Mouse (Mus musculus) CH12.LX (cell line): ENCODE measurements around the gene Atp8b5. TPM values are rescaled to one million over a fixed set of nuclear protein-coding genes. Genes with fewer than 3 reads are reported as not detected.

Experiments used
- DNase-seq: peaks from one replicate; pipeline ENCODE4 v3.0.0-alpha.2; 2013; ENCODE audit errors: extremely low read depth
- H3K27ac ChIP-seq: 2 replicates; pipeline ENCODE4 v1.5.1; 2012; ENCODE audit warnings: low read depth, mild to moderate bottlenecking, control low read depth, moderate library complexity; ENCODE audit not compliant: insufficient read depth
- H3K27me3 ChIP-seq: replicated peaks from 2 replicates; pipeline ENCODE3; 2012; ENCODE audit warnings: inconsistent platforms
- H3K36me3 ChIP-seq, 2 experiments: replicated peaks in 1 of 2; 2 replicates each; pipeline versions ENCODE3 to v1.6.1; 2012; ENCODE audit warnings: inconsistent platforms in 1 of 2, low read length in 1 of 2, mild to moderate bottlenecking in 1 of 2, mixed read lengths in 1 of 2, moderate library complexity in 1 of 2; ENCODE audit not compliant: control insufficient read depth in 1 of 2, insufficient read depth in 1 of 2
- H3K4me1 ChIP-seq, 2 experiments: 2 replicates each; pipeline ENCODE4 v1.6.1; 2012; ENCODE audit warnings: inconsistent platforms in 1 of 2, moderate library complexity in 1 of 2; ENCODE audit not compliant: insufficient read depth in 2 of 2, control insufficient read depth in 1 of 2
- H3K4me2 ChIP-seq: 2 replicates; pipeline ENCODE4 v1.6.1; 2012; ENCODE audit warnings: low read depth, mild to moderate bottlenecking, control low read depth; ENCODE audit not compliant: poor library complexity, insufficient read depth, severe bottlenecking
- H3K4me3 ChIP-seq, 3 experiments: fragments of 150-350 bp in 1 of 3; sonication (generic) in 1 of 3; replicated peaks in 1 of 3; 2 replicates each; pipeline versions ENCODE3 to v1.5.1; 2011 to 2012; ENCODE audit warnings: low read depth in 2 of 3, low read length in 2 of 3, mild to moderate bottlenecking in 2 of 3, moderate library complexity in 2 of 3, control low read depth in 1 of 3, improper control_type of control experiment in 1 of 3, inconsistent platforms in 1 of 3, mixed read lengths in 1 of 3; ENCODE audit not compliant: poor library complexity in 1 of 3
- H3K79me2 ChIP-seq: replicated peaks from 2 replicates; pipeline ENCODE4 v1.6.1; 2012; ENCODE audit warnings: mild to moderate bottlenecking, moderate library complexity; ENCODE audit not compliant: control insufficient read depth, poor library complexity, insufficient read depth, severe bottlenecking; ENCODE audit errors: extremely low read depth
- H3K9ac ChIP-seq: 2 replicates; pipeline ENCODE4 v1.6.1; 2012; ENCODE audit warnings: low read depth, mild to moderate bottlenecking, control low read depth, moderate library complexity; ENCODE audit not compliant: insufficient read depth
- H3K9me3 ChIP-seq: replicated peaks from 2 replicates; pipeline ENCODE3; 2012; ENCODE audit warnings: low read length, inconsistent platforms, mixed read lengths
- CTCF ChIP-seq, 2 experiments: IDR thresholded peaks in 1 of 2; conservative IDR thresholded peaks in 1 of 2; 2 replicates each; pipeline ENCODE4 v1.5.1; 2011 to 2012; ENCODE audit warnings: low read depth in 2 of 2, low read length in 2 of 2, improper control_type of control experiment in 1 of 2, inconsistent platforms in 1 of 2, mild to moderate bottlenecking in 1 of 2, moderate library complexity in 1 of 2
- E2F4 ChIP-seq: IDR thresholded peaks from 2 replicates; pipeline ENCODE4 v1.6.1; 2011; ENCODE audit warnings: low read depth, low read length, improper control_type of control experiment; ENCODE audit not compliant: insufficient replicate concordance
- EP300 ChIP-seq: IDR thresholded peaks from 2 replicates; pipeline ENCODE4 v1.6.1; 2011; ENCODE audit warnings: low read length, improper control_type of control experiment
- HCFC1 ChIP-seq: IDR thresholded peaks from 2 replicates; pipeline ENCODE4 v1.6.1; 2012; ENCODE audit warnings: low read depth, mild to moderate bottlenecking, inconsistent platforms, low read length, improper control_type of control experiment
- IRF4 ChIP-seq: IDR thresholded peaks from 2 replicates; pipeline ENCODE4 v1.6.1; 2014; ENCODE audit warnings: low read depth, mild to moderate bottlenecking, inconsistent platforms, low read length, improper control_type of control experiment
- MAZ ChIP-seq: IDR thresholded peaks from 2 replicates; pipeline ENCODE4 v1.6.1; 2012; ENCODE audit warnings: low read depth, mild to moderate bottlenecking, inconsistent platforms, low read length, improper control_type of control experiment, moderate library complexity
- MYC ChIP-seq: IDR thresholded peaks from 2 replicates; pipeline ENCODE4 v1.6.1; 2011; ENCODE audit warnings: low read depth, mild to moderate bottlenecking, improper control_type of control experiment, low read length
- NELFE ChIP-seq: IDR thresholded peaks from 2 replicates; pipeline ENCODE4 v1.6.1; 2011; ENCODE audit warnings: low read depth, low read length, improper control_type of control experiment
- RAD21 ChIP-seq: IDR thresholded peaks from 2 replicates; pipeline ENCODE4 v1.6.1; 2011; ENCODE audit warnings: low read depth, mild to moderate bottlenecking, low read length, improper control_type of control experiment, moderate library complexity
- SMC3 ChIP-seq: IDR thresholded peaks from 2 replicates; pipeline ENCODE4 v1.6.1; 2011; ENCODE audit warnings: low read depth, low read length, improper control_type of control experiment
- USF1 ChIP-seq: IDR thresholded peaks from 2 replicates; pipeline ENCODE4 v1.6.1; 2014; ENCODE audit warnings: low read depth, mild to moderate bottlenecking, inconsistent platforms, low read length, improper control_type of control experiment
- ZC3H11A ChIP-seq: IDR thresholded peaks from 2 replicates; pipeline ENCODE4 v1.6.1; 2012; ENCODE audit warnings: low read depth, mild to moderate bottlenecking, inconsistent platforms, low read length, improper control_type of control experiment
- dilution Hi-C: fragments of 300-500 bp; cut with MboI; formaldehyde crosslinking; loops from 2 replicates; pipeline ENCODE4 v1.14.3; 2020; ENCODE audit warnings: low sequenced_read_pairs; ENCODE audit not compliant: extremely low pct_unique_long_range_greater_than_20kb, extremely low pct_ligation_motif_present
- in situ Hi-C: fragments of 300-500 bp; cut with MboI; formaldehyde crosslinking; loops from 3 replicates; pipeline ENCODE4 v1.14.3; 2019; ENCODE audit warnings: low sequenced_read_pairs, low pct_ligation_motif_present, low pct_unique_long_range_greater_than_20kb, mixed read lengths
- polyA plus RNA-seq: library from polyadenylated mRNA; unstranded; fragments of >175 nt; gene quantifications from 2 replicates; pipeline ENCODE4 v1.2.1, GENCODE M21; 2012; ENCODE audit warnings: low read depth; ENCODE audit not compliant: insufficient read length
- total RNA-seq, 2 experiments: library from RNA; depleted of rRNA; stranded (reverse); fragments of 300-350 nt in 1 of 2; fragments of >200 nt in 1 of 2; gene quantifications; 2 replicates each; pipeline ENCODE4 v1.2.3; 2012 to 2014

Atp8b5 gene
- total and polyA plus RNA-seq, 3 experiments, result 0.13 to 1.3 (median 0.54) TPM

GRCm38 (mm10) chr4:43418973-43419656, 152.2 kb downstream of the Atp8b5 start:
- in situ Hi-C loops, result loop anchor here (25.0 kb wide), 1 partner anchor 332 kb away; no protein-coding TSS in a partner anchor
- Histone ChIP-seq H3K36me3 (no peaks in the 10 kb centered on the region), H3K27ac (no peak overlapping the region), H3K79me2 (no peaks in the 10 kb centered on the region), H3K4me1 (peaks cover 5 to 23% of the 10 kb centered on the region in 2 experiments), H3K9ac (no peak overlapping the region), H3K4me2 (no peak overlapping the region), H3K9me3 (no peaks in the 10 kb centered on the region), H3K4me3 (no peak overlapping the region), H3K27me3 (peaks cover 32% of the 10 kb centered on the region)
- TF ChIP-seq MAZ, result no peak
- no peak for TF ChIP-seq E2F4
- no peak for DNase-seq
- dilution Hi-C loops, result no loop called here

- peaks cover 5 to 23% of the 10 kb centered on the region in 2 experiments for H3K4me1 ChIP-seq
- in situ Hi-C loops (loop anchor here (5.0 to 25.0 kb wide), 2 partner anchors 158 to 333 kb away; no protein-coding TSS in a partner anchor), dilution Hi-C loops (no loop called here)
- H3K4me2 ChIP-seq, result peak overlapping the region; percentile 54; the same call in 1 of the 2 replicates
- peaks cover 39% of the 10 kb centered on the region for H3K27me3 ChIP-seq
- H3K36me3 ChIP-seq, result no peaks in the 10 kb centered on the region
- TF ChIP-seq IRF4 (peak; percentile 46; the same call in 1 of the 2 replicates), EP300 (peak; percentile 37), HCFC1 (no peak)
- H3K9me3 ChIP-seq, result no peaks in the 10 kb centered on the region
- H3K9ac ChIP-seq, result no peak overlapping the region
- no peak overlapping the region for H3K4me3 ChIP-seq
- H3K27ac ChIP-seq, result no peak overlapping the region
- no peak for DNase-seq
- no peaks in the 10 kb centered on the region for H3K79me2 ChIP-seq
Observed at GRCm38 (mm10) chr4:43419801-43420281, 152.9 kb downstream of the Atp8b5 start.

GRCm38 (mm10) chr4:43420305-43420704, 153.3 kb downstream of the Atp8b5 start:
- H3K36me3 ChIP-seq, result no peaks in the 10 kb centered on the region
- no peak for TF ChIP-seq USF1
- peak; percentile 75 to 93 for TF ChIP-seq CTCF (conservative IDR thresholded peaks at IDR 0.05 in 1 of 2, IDR thresholded peaks at IDR 0.05 in 1 of 2; ENCODE audit: low read depth in 2 of 2, low read length in 2 of 2)
- TF ChIP-seq NELFE, result no peak
- TF ChIP-seq HCFC1, result no peak
- TF ChIP-seq RAD21, result peak; percentile 92
- TF ChIP-seq ZC3H11A, result peak; percentile 28; the same call in 1 of the 2 replicates
- no peak for TF ChIP-seq MYC
- peak; percentile 92 for TF ChIP-seq SMC3
- TF ChIP-seq, all 38 proteins: peak for 4

More at GRCm38 (mm10) chr4:43420305-43420704, 153.3 kb downstream of the Atp8b5 start:
- Histone ChIP-seq H3K4me1 (peaks cover 5 to 24% of the 10 kb centered on the region in 2 experiments), H3K4me3 (no peak overlapping the region), H3K27me3 (peaks cover 41% of the 10 kb centered on the region), H3K9ac (no peak overlapping the region), H3K79me2 (no peaks in the 10 kb centered on the region), H3K9me3 (no peaks in the 10 kb centered on the region), H3K4me2 (peak overlapping the region; percentile 54; the same call in 1 of the 2 replicates), H3K27ac (no peak overlapping the region)
- dilution Hi-C loops, result no loop called here
- in situ Hi-C loops, result loop anchor here (5.0 to 25.0 kb wide), 2 partner anchors 158 to 333 kb away; no protein-coding TSS in a partner anchor
- DNase-seq, result peak; percentile 84
